Mouse (Mus musculus) kidney, adult 11 months (tissue): ENCODE data around the gene Saa2.
"Not testable (repeated sequence)": the region's sequence is repeated elsewhere in the genome, so short reads cannot be mapped to it uniquely, and the experiment has no call there.

Experiments used
- DNase-seq: peaks from one replicate; pipeline ENCODE4 v3.0.0; 2022

Saa2 gene

GRCm38 (mm10) chr7:46751490-46751889 lies at the start of gene Saa2:
Gene Saa2 (plus strand): TSS chr7:46751790.
- DNase-seq: no peak

GRCm38 (mm10) chr7:46710390-46710844 lies 41.2 kb upstream of the Saa2 start, which contains the start of gene Saal1:
Gene Saal1 (minus strand): TSS chr7:46710680.
- DNase-seq: peak; percentile 67

- DNase-seq: no peak
Observed at GRCm38 (mm10) chr7:46712250-46712649, 39.3 kb upstream of the Saa2 start.

GRCm38 (mm10) chr7:46714518-46714917 lies 37.1 kb upstream of the Saa2 start:
- no peak for DNase-seq

GRCm38 (mm10) chr7:46715600-46715999 lies 36.0 kb upstream of the Saa2 start, which contains the start of gene Saa3:
Gene Saa3 (minus strand): TSS chr7:46715700.
- DNase-seq: no peak

- DNase-seq: no peak
Observed at GRCm38 (mm10) chr7:46716897-46717296, 34.7 kb upstream of the Saa2 start.

- no peak for DNase-seq
Observed at GRCm38 (mm10) chr7:46718591-46719270, 32.9 kb upstream of the Saa2 start.

- DNase-seq: peak; percentile 24
Observed at GRCm38 (mm10) chr7:46719526-46719925, 32.1 kb upstream of the Saa2 start.

GRCm38 (mm10) chr7:46720460-46720859 lies 31.1 kb upstream of the Saa2 start:
- no peak for DNase-seq

- DNase-seq: no peak
Observed at GRCm38 (mm10) chr7:46723354-46723753, 28.2 kb upstream of the Saa2 start.

- peak; percentile 46 for DNase-seq
Observed at GRCm38 (mm10) chr7:46723849-46724248, 27.7 kb upstream of the Saa2 start.

GRCm38 (mm10) chr7:46724396-46724795 lies 27.2 kb upstream of the Saa2 start:
- no peak for DNase-seq

- DNase-seq: no peak
Observed at GRCm38 (mm10) chr7:46727584-46727983, 24.0 kb upstream of the Saa2 start.

- no peak for DNase-seq
Observed at GRCm38 (mm10) chr7:46732458-46732857, 19.1 kb upstream of the Saa2 start, which contains the start of gene Saa4. Gene Saa4 (minus strand): TSS chr7:46732603.

- DNase-seq: no peak
Observed at GRCm38 (mm10) chr7:46734983-46735382, 16.6 kb upstream of the Saa2 start.

- DNase-seq: peak; percentile 55
Observed at GRCm38 (mm10) chr7:46738561-46739460, 12.8 kb upstream of the Saa2 start.

- DNase-seq: not testable (repeated sequence)
Observed at GRCm38 (mm10) chr7:46740041-46740440, 11.5 kb upstream of the Saa2 start.

- not testable (repeated sequence) for DNase-seq
Observed at GRCm38 (mm10) chr7:46742880-46743279, 8.7 kb upstream of the Saa2 start, which contains the start of gene Saa1. Gene Saa1 (minus strand): TSS chr7:46742980.

GRCm38 (mm10) chr7:46745816-46746215 lies 5.8 kb upstream of the Saa2 start:
- no peak for DNase-seq

GRCm38 (mm10) chr7:46746381-46746780 lies 5.2 kb upstream of the Saa2 start:
- no peak for DNase-seq

GRCm38 (mm10) chr7:46748459-46748858 lies 3.1 kb upstream of the Saa2 start:
- DNase-seq: no peak

GRCm38 (mm10) chr7:46761049-46761795 lies 9.6 kb downstream of the Saa2 start:
- DNase-seq: no peak

GRCm38 (mm10) chr7:46762601-46763000 lies 11.0 kb downstream of the Saa2 start:
- DNase-seq: no peak
